Mouse (Mus musculus) kidney, postnatal 10 days (tissue): ENCODE data around the gene Kcnb1.

Experiments used
- DNase-seq: peaks from one replicate; pipeline ENCODE4 v3.0.0; 2021; ENCODE audit warnings: mixed read lengths

The Kcnb1 gene

GRCm38 (mm10) chr2:167203505-167204166, 13.7 kb upstream of the Kcnb1 start:
- DNase-seq: no peak

GRCm38 (mm10) chr2:167201463-167202291, 11.7 kb upstream of the Kcnb1 start:
- DNase-seq: peak; percentile 59

- DNase-seq: no peak
These were observed 8.9 kb upstream of the Kcnb1 start for GRCm38 (mm10) chr2:167198660-167199427.

- no peak for DNase-seq
These were observed 3.4 kb upstream of the Kcnb1 start for GRCm38 (mm10) chr2:167193361-167193760.

- peak; percentile 68 for DNase-seq
These were observed 472 bp downstream of the Kcnb1 start for GRCm38 (mm10) chr2:167189291-167190075.

GRCm38 (mm10) chr2:167188315-167189207, 1.4 kb downstream of the Kcnb1 start:
- peak; percentile 94 for DNase-seq

- DNase-seq: no peak
These were observed 2.8 kb downstream of the Kcnb1 start for GRCm38 (mm10) chr2:167187119-167187518.

GRCm38 (mm10) chr2:167186544-167186943, 3.4 kb downstream of the Kcnb1 start:
- DNase-seq: no peak

- DNase-seq: no peak
These were observed 4.0 kb downstream of the Kcnb1 start for GRCm38 (mm10) chr2:167186003-167186402.

GRCm38 (mm10) chr2:167185432-167185831, 4.5 kb downstream of the Kcnb1 start:
- no peak for DNase-seq

- DNase-seq: no peak
These were observed 8.1 kb downstream of the Kcnb1 start for GRCm38 (mm10) chr2:167181662-167182389.

GRCm38 (mm10) chr2:167181096-167181495, 8.9 kb downstream of the Kcnb1 start:
- no peak for DNase-seq

- DNase-seq: no peak
These were observed 10.7 kb downstream of the Kcnb1 start for GRCm38 (mm10) chr2:167179301-167179700.

GRCm38 (mm10) chr2:167177231-167177641, 12.7 kb downstream of the Kcnb1 start:
- DNase-seq: no peak

- DNase-seq: no peak
These were observed 14.7 kb downstream of the Kcnb1 start for GRCm38 (mm10) chr2:167175284-167175683.

GRCm38 (mm10) chr2:167173051-167173875, 16.7 kb downstream of the Kcnb1 start:
- DNase-seq: peak; percentile 76

- peak; percentile 55 for DNase-seq
These were observed 22.3 kb downstream of the Kcnb1 start for GRCm38 (mm10) chr2:167167515-167168212.

- DNase-seq: no peak
These were observed 26.4 kb downstream of the Kcnb1 start for GRCm38 (mm10) chr2:167163600-167163999.

GRCm38 (mm10) chr2:167163134-167163533, 26.8 kb downstream of the Kcnb1 start:
- DNase-seq: no peak
